Mouse (Mus musculus) WW6 (cell line): Measurements from ENCODE around the gene Nfatc3.
"Not testable (repeated sequence)": the region's sequence is repeated elsewhere in the genome, so short reads cannot be mapped to it uniquely, and the experiment has no call there.

Experiments
- DNase-seq: peaks from one replicate; pipeline ENCODE4 v3.0.0-alpha.2; 2013; ENCODE audit warnings: low read depth, low spot score

Nfatc3 gene

GRCm38 (mm10) chr8:106058731-106059612, at the start of gene Nfatc3:
Gene Nfatc3, plus strand, starts transcription at chr8:106058840.
- DNase-seq: peak; percentile 97

- peak; percentile 91 for DNase-seq
Measured at GRCm38 (mm10) chr8:106010748-106011642, 47.6 kb upstream of the Nfatc3 start.

- no peak for DNase-seq
Measured at GRCm38 (mm10) chr8:106011643-106011986, 47.0 kb upstream of the Nfatc3 start, which contains the start of gene Ddx28. Gene Ddx28, minus strand, starts transcription at chr8:106011882.

- not testable (repeated sequence) for DNase-seq
Measured at GRCm38 (mm10) chr8:106012203-106012602, 46.4 kb upstream of the Nfatc3 start.

GRCm38 (mm10) chr8:106016284-106016683, 42.4 kb upstream of the Nfatc3 start:
- DNase-seq: no peak

GRCm38 (mm10) chr8:106017130-106017529, 41.5 kb upstream of the Nfatc3 start:
- no peak for DNase-seq

- no peak for DNase-seq
Measured at GRCm38 (mm10) chr8:106018039-106018438, 40.6 kb upstream of the Nfatc3 start.

- DNase-seq: peak; percentile 39
Measured at GRCm38 (mm10) chr8:106022483-106022882, 36.2 kb upstream of the Nfatc3 start.

GRCm38 (mm10) chr8:106038721-106039120, 19.9 kb upstream of the Nfatc3 start:
- DNase-seq: no peak

GRCm38 (mm10) chr8:106039605-106040004, 19.0 kb upstream of the Nfatc3 start:
- DNase-seq: no peak

GRCm38 (mm10) chr8:106040218-106040617, 18.4 kb upstream of the Nfatc3 start:
- DNase-seq: no peak

- no peak for DNase-seq
Measured at GRCm38 (mm10) chr8:106043055-106043454, 15.6 kb upstream of the Nfatc3 start.

GRCm38 (mm10) chr8:106044151-106044550, 14.5 kb upstream of the Nfatc3 start:
- no peak for DNase-seq

- no peak for DNase-seq
Measured at GRCm38 (mm10) chr8:106046872-106047559, 11.6 kb upstream of the Nfatc3 start.

- no peak for DNase-seq
Measured at GRCm38 (mm10) chr8:106047854-106048630, 10.6 kb upstream of the Nfatc3 start.

- DNase-seq: no peak
Measured at GRCm38 (mm10) chr8:106049840-106050239, 8.8 kb upstream of the Nfatc3 start.

GRCm38 (mm10) chr8:106051068-106051467, 7.6 kb upstream of the Nfatc3 start:
- DNase-seq: no peak

GRCm38 (mm10) chr8:106052510-106053089, 6.0 kb upstream of the Nfatc3 start:
- no peak for DNase-seq

- DNase-seq: no peak
Measured at GRCm38 (mm10) chr8:106054190-106054811, 4.3 kb upstream of the Nfatc3 start.

- DNase-seq: no peak
Measured at GRCm38 (mm10) chr8:106055038-106055437, 3.6 kb upstream of the Nfatc3 start.
